Mouse (Mus musculus) adipocyte (in vitro differentiated cells): ENCODE data around the gene Megf8.

Experiments
- DNase-seq: peaks from one replicate; pipeline ENCODE4 v3.0.0-alpha.2; 2016; ENCODE audit warnings: low spot score

The Megf8 gene

DNA sequence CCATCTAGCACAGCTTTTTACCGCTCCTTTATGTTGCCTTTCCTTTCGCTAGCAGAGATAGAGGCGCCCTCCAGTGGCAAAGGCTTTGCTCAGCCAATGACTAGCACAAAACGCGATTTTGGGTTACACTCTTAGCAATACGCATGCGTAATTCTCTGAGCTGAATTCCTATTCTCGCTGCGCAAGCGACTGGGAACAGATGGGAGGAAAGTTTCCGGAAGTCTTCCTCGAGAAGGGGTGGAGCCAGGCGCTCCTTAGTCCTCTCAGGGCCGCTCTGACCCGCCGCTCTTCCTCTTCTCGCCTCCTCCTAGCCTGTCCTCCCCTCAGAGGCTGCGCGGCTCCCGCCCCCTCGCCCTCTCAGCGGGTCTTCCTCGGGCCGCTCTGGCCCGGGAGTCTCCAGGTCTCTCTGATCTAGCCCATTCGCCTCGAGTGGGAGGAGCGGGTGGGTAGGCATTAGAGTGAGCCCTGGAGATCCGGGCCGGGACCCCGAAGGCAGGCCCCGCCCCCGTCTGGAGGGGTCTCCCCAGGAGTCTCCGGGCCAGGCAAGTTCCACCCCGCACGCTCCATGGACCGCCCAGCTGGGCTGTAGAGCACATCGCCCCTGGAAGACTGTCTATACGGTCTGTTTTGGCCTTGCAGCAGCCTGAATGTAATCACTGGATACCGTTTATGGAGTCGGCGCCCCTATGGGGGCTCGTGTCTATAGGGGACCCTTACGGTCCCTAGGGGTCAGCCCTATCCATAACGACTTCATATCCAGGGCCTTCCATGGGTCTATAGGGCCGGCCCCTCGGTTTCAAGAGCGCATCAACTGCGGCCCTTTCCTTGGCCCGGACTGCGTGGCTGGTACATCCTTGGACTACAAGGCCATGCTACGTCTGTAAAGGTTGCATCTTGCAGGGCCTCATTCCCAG, at the start of gene Megf8:
TSS of gene Megf8 (plus strand) at position 633 of the 914 bp plus-strand sequence.
- DNase-seq, result peak; percentile 97

DNA sequence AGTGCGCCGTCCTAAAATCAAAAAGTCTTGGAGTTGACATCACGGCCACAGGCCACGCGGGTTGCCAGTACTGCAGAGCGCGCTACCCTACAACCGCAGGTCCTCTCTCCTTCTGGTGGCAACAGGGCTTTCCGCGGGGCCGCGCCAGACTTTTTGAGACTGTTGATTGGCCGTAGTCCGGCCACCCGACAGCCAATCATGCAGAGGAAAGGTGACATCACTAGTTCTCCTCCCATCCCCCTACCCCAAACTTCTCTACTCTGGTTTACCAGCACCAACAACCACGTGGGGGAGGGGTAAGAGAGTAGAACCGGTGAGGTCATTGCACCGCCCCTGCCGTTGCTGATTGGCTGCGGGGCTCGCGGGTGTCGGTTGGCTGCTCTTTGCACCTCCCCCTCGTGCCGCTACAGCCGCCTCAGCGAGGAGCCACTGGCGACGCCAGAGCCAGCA, 49.6 kb upstream of the Megf8 start, which contains the start of gene Cic:
TSS of gene Cic (plus strand) at position 404 of the 450 bp plus-strand sequence.
- peak; percentile 98 for DNase-seq

DNA sequence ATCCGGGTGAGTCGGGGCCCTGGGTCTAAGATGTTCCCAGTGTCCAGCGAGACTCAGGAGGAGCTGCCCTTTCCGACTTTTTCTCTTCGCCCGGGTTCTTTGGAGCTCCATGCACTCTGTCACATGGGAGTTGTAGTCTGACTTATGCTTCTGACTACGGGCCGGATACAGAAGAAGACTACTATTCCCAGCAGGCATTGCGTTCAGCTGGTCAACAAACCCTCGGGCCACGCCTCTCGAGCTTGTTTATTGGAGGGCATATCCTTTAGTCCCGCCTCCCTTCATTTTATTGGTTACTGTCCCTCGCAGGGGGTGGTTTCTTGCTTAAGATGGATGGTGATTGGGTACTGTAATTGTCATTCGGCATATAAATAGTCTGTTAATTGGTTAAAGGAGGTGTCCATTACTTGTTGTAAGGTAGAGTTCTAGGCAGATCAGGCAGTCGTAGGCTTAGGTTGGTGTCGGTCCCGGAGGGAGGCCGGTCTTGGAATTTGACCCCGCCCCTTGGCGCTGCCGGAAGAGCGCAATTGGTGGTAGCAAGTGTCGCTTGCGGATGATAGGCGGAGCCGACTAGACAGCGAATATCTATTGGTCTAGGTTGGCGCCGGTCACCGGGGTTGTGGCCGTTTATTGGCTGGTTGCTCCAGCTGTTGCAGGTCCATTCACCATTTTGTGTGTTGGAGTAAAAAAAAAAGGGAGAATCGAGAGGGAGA, 49.1 kb upstream of the Megf8 start:
- peak; percentile 99 for DNase-seq

DNA sequence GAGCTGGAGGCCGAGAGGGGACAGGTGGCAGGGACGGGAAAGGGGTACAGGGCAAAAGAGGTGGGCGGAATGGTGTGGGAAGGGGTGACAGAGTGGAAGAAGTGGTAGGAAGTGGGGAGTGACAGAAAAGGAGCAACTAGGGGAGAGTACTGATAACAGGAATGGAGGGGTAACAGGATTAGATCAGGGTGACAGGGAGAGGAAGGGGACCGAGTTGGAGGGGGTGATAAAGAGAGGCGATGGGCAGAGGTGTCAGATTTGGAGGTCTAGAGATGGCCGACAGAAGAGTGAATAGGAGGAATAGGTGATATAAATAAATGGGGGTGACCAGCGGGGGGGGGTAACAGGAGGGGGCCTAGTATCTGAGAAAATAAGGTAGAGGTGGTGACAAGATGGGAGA, 48.4 kb upstream of the Megf8 start:
- no peak for DNase-seq

DNA sequence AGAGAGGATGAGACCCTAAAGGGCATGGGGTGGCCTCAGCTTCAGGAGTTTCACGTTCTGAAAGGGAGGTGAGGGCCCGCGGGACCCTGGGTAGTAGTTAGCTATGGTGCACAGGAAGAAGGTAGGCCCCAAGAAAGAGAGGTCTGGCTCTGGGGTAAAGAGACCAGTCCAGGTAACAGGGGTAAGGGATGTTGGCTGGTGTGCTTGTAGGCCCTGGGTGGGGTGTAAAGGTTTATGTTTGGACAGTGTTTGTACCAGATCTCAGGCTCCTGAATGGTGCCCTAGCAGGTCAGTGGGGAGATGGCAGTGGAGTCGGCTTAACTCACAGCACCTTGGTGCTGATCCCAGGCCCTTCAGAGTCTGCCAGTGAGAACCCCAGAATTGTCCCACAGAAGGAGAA, 47.9 kb upstream of the Megf8 start:
- no peak for DNase-seq

DNA sequence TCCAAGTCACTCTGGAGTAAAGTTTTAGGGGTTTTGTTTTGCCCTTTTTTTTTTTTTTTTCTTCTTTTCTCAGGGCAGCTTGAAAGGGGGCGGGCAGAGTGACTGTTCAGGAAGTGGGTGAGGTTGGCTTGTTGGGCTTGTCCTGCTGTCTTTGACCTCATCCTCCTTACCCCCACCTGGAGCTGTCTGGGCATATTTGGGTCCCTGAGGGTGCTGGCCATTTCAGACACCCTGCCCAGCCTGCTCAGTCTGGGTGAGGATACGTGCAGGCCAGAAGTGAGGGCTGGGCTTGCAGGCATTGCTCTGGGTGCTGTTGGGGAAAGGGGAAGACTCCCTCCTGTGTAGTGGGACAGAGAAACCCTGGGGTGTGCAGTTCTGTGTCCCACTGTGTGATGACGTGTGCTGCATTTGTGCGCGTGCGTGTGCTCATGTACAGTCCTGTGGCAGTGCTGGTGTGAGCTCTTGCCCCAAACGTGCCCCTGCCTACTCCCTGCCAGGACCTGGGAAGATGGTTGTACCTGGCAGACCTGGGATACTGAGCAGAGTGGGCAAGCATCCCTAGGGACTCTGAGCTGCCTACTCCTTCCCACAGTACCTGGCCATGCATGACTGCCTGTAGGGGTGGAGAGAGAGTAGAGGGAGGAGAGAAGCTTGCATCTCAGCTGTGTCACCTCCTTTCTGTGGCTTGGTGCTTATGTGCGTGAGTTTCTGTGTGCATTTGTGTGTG, 47.3 kb upstream of the Megf8 start:
- no peak for DNase-seq

DNA sequence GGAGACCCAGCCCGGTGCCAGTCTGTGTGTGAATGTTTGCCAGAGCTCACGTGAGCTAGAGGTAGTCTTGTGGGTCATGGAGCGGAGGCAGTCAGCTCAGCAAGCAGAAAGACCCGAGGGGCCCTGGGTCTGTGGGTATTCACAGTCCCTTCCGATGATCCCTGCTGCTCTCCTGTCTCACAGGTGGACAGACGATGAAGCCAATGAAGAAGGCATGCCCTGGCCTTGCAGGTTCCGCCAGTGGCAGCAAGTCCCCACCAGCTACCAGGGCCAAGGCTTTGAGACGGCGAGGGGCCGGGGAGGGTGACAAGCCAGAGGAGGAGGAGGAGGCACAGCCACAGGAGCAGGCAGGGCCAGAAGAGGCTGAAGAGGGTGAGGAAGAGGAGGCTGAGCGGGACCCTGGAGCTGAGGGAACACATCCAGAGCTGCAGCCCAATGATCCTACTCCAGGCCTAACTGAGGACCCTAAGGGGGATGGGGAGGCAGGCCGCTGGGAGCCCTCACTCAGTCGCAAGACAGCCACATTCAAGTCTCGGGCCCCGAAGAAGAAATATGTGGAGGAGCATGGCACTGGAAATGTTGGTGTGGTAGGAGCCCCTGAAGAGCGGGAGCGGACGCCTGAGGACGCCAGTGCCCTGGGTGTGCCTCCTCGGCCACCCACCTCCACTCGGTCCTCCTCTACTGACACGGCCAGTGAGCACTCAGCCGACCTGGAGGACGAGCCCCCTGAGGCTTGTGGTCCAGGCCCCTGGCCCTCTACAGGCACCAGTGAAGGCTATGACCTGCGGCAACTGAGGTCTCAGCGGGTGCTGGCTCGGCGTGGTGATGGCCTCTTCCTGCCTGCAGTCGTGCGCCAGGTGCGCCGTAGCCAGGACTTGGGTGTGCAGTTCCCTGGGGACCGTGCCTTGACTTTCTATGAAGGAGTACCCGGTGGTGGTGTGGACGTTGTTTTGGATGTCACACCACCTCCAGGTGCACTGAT, 46.0 kb upstream of the Megf8 start:
- DNase-seq, result no peak

DNA sequence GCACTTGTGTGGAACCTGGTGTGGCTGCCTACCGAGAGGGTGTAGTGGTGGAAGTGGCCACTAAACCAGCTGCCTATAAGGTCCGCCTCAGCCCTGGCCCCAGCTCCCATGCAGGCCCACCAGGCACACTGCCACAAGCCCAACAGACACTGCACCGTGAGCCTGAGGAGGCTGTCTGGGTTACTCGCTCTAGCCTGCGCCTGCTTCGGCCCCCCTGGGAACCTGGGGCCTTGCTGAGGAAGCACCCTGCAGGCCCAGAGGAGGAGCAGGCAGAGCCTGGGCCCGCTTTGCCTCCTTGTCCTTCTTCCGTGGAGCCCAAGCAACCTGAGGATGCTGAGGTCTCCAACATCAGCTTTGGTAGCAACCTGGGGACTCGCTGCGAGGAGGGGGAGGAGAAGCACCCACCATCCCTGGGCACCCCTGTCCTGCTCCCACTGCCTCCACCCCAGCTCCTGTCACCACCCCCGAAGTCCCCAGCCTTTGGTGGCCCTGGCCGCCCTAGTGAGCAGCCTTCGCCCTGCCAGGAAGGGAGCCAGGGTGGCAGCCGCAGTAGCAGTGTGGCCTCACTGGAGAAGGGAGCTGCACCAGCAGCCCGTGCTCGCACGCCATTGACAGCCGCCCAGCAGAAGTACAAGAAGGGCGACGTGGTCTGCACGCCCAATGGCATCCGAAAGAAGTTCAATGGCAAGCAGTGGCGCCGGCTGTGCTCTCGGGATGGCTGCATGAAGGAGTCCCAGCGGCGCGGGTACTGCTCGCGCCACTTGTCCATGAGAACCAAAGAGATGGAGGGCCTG, 45.1 kb upstream of the Megf8 start:
- DNase-seq, result no peak

DNA sequence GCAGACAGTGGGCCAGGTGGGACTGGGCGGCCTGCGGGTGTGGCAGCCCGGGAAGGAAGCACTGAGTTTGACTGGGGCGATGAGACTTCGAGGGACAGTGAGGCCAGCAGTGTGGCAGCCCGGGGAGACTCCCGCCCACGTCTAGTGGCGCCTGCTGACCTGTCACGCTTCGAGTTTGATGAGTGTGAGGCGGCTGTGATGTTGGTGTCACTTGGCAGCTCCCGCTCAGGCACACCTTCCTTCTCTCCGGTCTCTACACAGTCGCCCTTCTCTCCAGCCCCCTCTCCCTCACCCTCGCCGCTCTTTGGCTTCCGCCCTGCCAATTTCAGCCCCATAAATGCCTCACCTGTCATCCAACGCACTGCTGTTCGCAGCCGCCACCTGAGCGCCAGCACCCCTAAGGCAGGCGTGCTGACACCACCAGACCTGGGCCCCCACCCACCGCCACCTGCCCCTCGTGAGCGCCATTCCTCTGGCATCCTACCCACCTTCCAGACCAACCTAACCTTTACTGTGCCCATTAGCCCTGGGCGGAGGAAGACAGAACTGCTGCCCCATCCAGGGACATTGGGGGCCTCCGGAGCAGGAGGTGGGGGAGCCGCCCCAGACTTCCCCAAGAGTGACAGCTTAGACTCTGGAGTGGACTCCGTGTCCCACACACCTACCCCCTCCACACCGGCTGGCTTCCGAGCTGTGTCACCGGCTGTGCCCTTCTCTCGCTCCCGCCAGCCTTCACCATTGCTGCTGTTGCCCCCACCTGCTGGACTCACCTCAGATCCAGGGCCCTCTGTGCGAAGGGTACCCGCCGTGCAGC, 44.3 kb upstream of the Megf8 start:
- DNase-seq, result no peak

DNA sequence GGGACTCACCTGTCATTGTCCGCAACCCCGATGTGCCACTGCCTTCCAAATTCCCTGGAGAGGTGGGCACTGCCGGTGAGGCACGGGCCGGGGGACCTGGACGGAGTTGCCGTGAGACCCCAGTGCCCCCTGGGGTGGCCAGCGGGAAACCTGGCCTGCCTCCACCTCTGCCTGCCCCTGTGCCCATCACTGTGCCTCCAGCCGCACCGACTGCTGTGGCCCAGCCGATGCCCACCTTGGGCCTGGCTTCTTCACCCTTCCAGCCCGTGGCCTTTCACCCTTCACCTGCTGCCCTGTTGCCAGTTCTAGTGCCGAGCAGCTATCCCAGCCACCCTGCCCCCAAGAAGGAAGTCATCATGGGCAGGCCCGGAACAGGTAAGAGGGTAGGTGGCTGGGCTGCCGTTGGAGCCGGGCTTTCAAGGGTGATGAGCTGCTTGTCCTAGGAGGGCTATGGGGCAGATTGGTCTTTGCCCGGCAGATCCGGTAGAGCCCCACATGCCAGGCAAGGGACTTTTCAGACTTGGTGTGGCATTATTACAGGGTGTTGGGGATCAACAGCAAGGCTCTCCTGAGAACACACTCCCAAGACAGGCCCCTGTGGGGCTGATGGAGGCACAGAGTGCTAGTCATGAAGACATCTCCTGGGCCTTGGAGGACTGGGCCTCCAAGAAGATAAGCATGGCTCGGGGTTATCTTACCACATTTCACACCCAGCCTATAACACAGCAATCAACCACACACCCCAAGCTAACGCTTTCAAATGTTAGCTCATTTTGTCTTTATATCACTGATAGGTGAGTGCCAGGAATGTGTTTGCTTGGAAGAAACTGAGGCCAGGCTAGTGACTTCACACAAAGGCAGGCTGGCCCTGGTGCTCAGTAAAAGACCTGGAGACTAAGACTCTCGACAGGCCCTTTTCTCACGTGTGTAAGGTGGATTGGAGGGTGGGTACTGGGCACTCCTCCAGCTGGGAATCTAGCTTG, 43.4 kb upstream of the Megf8 start:
- no peak for DNase-seq

DNA sequence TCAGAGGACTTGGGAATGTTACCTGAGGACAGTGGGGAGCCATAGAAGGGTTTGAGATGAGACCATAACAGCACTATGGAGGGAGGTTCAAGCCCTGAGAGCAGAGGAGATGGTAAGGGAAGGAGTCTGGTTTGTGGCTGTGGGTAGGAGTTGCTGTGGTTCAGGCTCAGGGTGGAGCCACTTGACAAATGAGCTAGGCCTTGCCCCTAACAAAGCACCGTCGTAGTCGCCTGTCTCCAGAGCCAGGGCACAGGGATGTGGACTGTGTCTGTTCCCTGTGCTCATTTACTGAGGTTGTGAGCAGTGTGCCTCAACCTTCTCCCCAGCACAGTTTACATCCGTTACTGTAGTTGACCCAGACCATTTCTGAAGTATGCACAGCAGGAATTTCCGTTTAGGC, 42.4 kb upstream of the Megf8 start:
- DNase-seq, result no peak

DNA sequence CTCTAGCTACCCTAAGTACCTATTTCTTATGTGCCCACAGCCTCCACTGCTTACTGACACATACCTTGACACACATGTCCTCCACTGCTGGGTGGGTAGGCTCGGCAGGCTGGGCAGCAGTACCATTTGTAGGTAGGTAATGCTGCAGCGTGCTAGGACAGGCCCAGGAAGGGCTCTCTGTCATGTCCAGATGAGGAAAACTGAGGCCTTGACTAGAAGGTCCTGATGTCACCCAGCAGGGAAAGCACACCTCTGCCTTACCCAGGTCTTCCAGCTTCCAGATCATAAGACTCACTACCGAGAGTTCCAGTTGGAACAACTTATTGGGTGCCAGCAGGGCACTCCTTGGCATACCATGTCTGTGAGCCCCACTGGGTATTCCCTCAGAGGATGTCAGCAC, 42.0 kb upstream of the Megf8 start:
- DNase-seq, result no peak

DNA sequence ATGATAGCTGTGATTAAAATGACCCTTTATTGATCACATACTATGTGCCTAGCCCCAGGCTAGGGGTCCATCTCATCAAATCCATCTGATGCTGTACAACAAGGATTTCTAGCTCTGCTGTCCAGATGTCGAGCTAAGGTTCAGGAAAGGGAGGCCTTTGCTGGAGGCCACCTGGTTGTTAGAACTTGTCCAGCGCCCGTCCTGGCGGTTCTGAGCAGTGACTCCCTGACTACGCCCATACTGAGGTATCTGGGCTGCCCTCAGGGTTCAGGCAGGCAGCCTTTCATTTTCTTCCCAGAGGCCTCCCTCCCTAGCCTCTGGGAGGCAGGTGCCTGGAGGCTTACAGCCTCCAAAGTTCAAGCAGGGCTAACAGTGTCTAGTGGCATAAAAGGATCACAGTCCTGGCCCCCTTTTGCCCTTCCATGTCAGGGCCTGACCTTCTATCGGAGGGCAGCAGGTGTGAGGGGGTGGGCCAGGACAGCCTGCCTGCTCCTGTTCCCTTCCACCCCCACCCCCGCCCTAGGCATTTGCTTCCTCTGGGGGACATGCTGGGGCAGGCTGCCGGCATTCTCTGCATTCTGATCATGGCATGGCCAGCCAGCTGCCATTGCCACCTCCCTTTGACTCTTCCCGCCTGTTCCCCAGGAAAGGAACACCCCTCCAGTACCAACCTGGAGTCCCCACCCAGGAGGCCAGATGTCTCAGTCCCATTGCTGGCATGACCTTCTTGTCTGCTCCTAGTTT, 41.2 kb upstream of the Megf8 start:
- no peak for DNase-seq

DNA sequence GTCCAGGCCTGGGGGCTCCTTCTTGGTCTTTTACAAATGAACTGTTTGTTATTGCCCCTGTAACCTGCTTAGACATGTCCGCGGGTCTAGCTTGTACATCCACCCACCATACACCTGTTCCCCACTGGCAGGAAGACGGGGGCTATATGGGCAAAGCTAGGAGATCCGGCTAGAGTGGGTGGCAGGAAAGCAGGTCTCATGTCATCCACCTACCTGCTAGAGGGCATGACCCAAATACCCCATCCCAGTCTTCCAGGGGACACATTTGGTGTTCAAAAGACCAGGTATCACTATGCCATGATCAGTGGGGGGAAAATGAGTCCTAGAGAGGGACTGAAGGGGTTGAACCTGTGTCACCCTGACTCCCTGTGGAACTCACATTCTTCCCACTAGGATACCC, 39.6 kb upstream of the Megf8 start:
- no peak for DNase-seq

DNA sequence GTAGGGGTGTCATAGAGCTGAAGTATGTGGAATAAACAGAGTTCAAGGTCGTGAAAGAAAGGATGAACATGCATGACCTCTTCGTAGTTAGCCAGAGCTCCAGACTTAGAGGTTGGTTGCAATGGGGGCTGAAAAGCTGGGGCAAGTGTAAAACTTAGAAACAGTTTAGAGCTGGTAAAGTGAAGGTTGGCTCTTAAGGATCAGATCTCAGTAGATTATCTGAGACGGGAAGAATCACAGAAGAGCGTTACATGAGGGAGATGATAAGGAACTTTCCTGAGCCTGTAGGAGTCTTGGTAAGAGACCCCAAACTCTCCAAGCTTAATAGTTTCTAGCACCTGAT, 39.0 kb upstream of the Megf8 start:
- DNase-seq, result no peak

DNA sequence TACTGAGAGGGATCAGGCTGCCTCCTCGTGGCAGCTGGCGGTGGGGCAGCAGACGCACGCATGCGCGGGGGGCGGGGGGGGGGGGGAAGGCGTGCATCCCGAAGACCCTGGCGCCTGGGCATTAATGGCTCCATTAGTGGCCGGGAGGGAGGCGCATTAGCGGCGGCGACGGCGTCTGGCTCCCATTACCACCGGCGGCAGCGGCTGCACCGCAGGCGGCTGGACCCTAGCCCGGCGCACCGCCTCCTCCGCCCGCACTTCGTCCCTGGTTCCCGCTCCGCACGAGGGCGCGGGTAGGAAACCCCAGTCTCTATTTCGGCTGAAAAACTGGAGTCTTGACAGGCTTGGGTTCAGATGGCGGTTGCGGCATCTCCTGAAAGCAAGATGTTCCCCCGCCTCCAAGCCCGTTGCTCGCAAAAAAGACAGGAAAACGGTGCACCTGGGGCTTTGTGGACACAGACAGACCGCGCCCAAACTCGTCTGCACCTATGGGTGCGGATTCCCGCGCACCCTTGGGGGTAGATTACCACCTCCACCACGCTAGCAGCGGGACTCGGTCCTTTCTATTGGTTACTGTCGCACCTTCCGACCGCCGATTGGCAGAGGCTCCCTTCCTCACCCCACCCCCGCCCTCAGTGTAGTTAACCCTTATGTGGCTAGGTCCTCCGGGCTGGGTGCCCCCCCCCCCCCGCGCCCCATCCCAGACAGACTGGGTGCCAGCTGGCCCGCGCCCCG, 38.5 kb upstream of the Megf8 start:
- peak; percentile 85 for DNase-seq
